Mouse (Mus musculus): ENCODE measurements around the gene Bmp8a. TPM values are rescaled to one million over a fixed set of nuclear protein-coding genes. Genes with fewer than 3 reads are reported as not detected.
"Not testable (repeated sequence)": the region's sequence is repeated elsewhere in the genome, so short reads cannot be mapped to it uniquely, and the experiment has no call there.

The Bmp8a gene
- polyA plus RNA-seq, 1 experiment = 0.41 TPM

DNA sequence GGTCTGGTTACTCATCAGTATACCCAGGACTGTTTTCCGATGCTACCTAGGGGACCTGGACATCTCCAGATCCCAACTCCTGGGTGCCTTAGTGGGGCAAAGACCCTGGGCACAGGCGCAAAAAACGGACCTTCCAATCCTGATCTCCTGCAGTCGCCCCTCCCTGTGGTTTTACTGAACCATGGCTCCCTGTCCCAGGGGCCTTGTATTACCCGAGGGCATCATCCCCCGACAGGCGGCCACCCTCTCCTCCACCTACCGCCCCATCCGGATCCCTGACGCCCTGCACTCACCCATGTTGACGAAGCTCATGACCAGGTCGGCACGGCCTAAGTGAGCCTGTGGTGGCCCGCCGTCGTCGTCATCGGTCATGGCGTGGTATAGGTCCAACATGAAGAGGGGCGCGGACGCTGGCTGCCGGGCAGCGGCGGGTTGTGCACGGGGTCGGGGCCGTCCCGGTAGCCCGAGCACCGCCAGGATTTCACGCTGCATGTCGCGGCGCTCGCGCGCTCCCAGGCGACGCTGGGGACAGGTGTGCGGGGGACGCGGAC is 886 bp downstream of the Bmp8a start:
- 7% methylated on average over 43 of the region's 43 CpGs for WGBS
- Histone ChIP-seq H3K36me3 (ENCODE audit: control insufficient read depth, insufficient read depth, low read length) (no peaks in the 10 kb centered on the region), H3K4me3 (ENCODE audit: extremely low read depth, insufficient read depth, insufficient read length) (peak overlapping the region; percentile 84), H3K27me3 (ENCODE audit: control insufficient read depth, insufficient read depth, low read length) (peaks cover 14% of the 10 kb centered on the region), H3K4me1 (ENCODE audit: control insufficient read depth, insufficient read depth, insufficient read length) (peaks cover 11% of the 10 kb centered on the region), H3K27ac (ENCODE audit: insufficient read depth, low read length) (no peak overlapping the region)
- no peak for TF ChIP-seq CTCF (IDR thresholded peaks at IDR 0.05; ENCODE audit: extremely low read depth, insufficient read depth, insufficient read length, insufficient replicate concordance)
- TF ChIP-seq POLR2A (IDR thresholded peaks at IDR 0.05; ENCODE audit: low read depth, low read length) = no peak
- DNase-seq (ENCODE audit: low read depth in 1 of 2, low spot score in 2 of 2) = no peak

DNA sequence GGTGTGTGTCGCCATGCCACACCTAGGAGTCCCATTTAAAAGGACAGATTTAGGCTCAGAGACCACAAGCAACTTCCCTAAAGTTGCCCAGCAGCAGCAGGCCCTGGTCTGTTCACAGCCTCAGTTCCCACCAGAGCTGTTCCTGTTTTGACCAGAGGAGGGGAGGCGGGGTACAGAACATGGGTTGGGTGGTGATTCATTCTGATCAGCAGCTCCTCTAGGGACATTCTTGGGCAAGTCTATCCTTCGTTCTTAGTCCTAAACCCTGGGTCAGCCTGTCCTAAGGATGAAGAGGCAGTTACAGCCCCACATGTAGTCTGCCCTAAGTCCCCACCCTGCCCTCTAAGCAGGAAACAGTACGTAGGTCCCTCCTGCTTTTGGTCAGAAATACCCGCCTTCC is 2.8 kb downstream of the Bmp8a start:
- no peak for DNase-seq (ENCODE audit: low read depth in 1 of 2, low spot score in 2 of 2)
- TF ChIP-seq CTCF (IDR thresholded peaks at IDR 0.05; ENCODE audit: extremely low read depth, insufficient read depth, insufficient read length, insufficient replicate concordance) (no peak), POLR2A (IDR thresholded peaks at IDR 0.05; ENCODE audit: low read depth, low read length) (no peak)
- no peak overlapping the region for H3K4me3 ChIP-seq (ENCODE audit: extremely low read depth, insufficient read depth, insufficient read length)
- WGBS = 56% methylated on average over 5 of the region's 5 CpGs
- H3K36me3 ChIP-seq (ENCODE audit: control insufficient read depth, insufficient read depth, low read length) = no peaks in the 10 kb centered on the region
- H3K27ac ChIP-seq (ENCODE audit: insufficient read depth, low read length) = no peak overlapping the region
- peaks cover 14% of the 10 kb centered on the region for H3K27me3 ChIP-seq (ENCODE audit: control insufficient read depth, insufficient read depth, low read length)
- peaks cover 11% of the 10 kb centered on the region for H3K4me1 ChIP-seq (ENCODE audit: control insufficient read depth, insufficient read depth, insufficient read length)

DNA sequence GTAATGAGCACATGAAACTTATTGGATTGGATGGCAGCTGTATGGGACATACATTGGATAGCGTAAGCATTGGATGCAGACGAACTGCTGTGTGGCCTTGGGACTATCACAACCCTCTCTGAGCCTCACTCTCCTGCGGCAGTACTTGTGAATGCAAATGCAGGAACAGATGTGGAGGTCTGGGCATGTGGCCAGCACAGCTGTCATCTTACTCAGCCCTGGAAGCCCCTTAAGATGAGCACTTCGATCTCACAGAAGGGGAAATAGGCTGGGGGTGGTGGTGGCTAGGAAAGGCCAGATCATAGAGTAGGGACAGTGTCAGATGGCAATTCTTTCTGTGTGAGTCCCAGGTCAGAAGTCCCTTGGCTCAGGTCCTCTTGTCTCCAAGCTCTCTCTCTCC is 5.4 kb downstream of the Bmp8a start:
- Histone ChIP-seq H3K4me1 (ENCODE audit: control insufficient read depth, insufficient read depth, insufficient read length) (peaks cover 6% of the 10 kb centered on the region), H3K4me3 (ENCODE audit: extremely low read depth, insufficient read depth, insufficient read length) (no peak overlapping the region), H3K27me3 (ENCODE audit: control insufficient read depth, insufficient read depth, low read length) (peaks cover 7% of the 10 kb centered on the region), H3K27ac (ENCODE audit: insufficient read depth, low read length) (no peak overlapping the region), H3K36me3 (ENCODE audit: control insufficient read depth, insufficient read depth, low read length) (no peaks in the 10 kb centered on the region)
- 65% methylated on average over 4 of the region's 4 CpGs for WGBS
- no peak for DNase-seq (ENCODE audit: low read depth in 1 of 2, low spot score in 2 of 2)
- no peak for TF ChIP-seq POLR2A (IDR thresholded peaks at IDR 0.05; ENCODE audit: low read depth, low read length)
- TF ChIP-seq CTCF (IDR thresholded peaks at IDR 0.05; ENCODE audit: extremely low read depth, insufficient read depth, insufficient read length, insufficient replicate concordance) = no peak

GRCm38 (mm10) chr4:123335796-123336585 is 7.1 kb downstream of the Bmp8a start:
- H3K4me1 ChIP-seq (ENCODE audit: control insufficient read depth, insufficient read depth, insufficient read length) = no peaks in the 10 kb centered on the region
- TF ChIP-seq POLR2A (IDR thresholded peaks at IDR 0.05; ENCODE audit: low read depth, low read length) (no peak), CTCF (IDR thresholded peaks at IDR 0.05; ENCODE audit: extremely low read depth, insufficient read depth, insufficient read length, insufficient replicate concordance) (no peak)
- 87% methylated on average over 14 of the region's 14 CpGs for WGBS

DNA sequence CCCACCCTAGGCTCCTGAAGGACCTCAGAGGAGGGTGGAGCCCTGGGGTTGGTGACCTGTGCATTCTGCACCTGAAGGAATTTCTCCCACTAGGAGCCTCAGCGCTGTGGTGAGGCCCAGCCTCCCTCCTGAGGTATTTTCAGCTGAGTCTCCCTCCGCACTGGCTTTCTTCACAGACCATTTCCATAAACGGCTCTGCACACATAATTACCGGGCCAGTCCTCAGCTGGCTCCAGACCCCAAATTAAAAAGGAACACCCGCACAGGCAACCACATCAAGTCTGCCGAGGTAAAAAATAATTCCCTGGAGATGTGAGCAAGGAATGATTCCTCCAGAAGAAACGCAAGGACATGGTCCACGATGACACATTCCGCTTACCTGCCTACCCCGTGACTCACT is 7.8 kb downstream of the Bmp8a start:
- H3K27ac ChIP-seq (ENCODE audit: insufficient read depth, low read length); H3K4me3 ChIP-seq (ENCODE audit: extremely low read depth, insufficient read depth, insufficient read length); H3K4me1 ChIP-seq (ENCODE audit: control insufficient read depth, insufficient read depth, insufficient read length); H3K36me3 ChIP-seq (ENCODE audit: control insufficient read depth, insufficient read depth, low read length); DNase-seq (ENCODE audit: low read depth in 1 of 2, low spot score in 2 of 2); H3K27me3 ChIP-seq (ENCODE audit: control insufficient read depth, insufficient read depth, low read length): not testable (repeated sequence)
- WGBS = 92% methylated on average over 10 of the region's 10 CpGs

More at GRCm38 (mm10) chr4:123335796-123336585, 7.1 kb downstream of the Bmp8a start:
- Histone ChIP-seq H3K36me3 (ENCODE audit: control insufficient read depth, insufficient read depth, low read length) (no peaks in the 10 kb centered on the region), H3K27ac (ENCODE audit: insufficient read depth, low read length) (no peak overlapping the region), H3K27me3 (ENCODE audit: control insufficient read depth, insufficient read depth, low read length) (no peaks in the 10 kb centered on the region), H3K4me3 (ENCODE audit: extremely low read depth, insufficient read depth, insufficient read length) (no peak overlapping the region)
- no peak for DNase-seq (ENCODE audit: low read depth in 1 of 2, low spot score in 2 of 2)

DNA sequence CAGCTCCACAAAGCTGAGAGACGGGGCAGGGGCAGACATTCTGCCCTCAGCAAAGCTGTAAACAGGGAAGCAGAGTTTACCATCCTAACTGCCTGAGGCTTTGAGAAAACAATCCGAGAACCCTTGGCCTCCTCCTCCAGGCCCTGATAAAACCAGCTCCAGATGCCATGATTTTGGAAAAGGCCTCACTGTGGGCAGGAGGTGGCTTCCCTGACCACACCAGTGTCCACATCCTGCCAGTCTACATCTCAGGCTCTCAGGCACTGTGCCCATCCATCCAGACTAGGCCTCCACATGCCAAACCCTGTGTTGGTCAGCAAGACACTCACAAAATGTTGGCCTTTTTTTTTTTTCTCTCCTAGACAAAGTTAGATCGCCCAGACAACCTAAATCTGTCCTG is 8.9 kb downstream of the Bmp8a start:
- H3K4me1 ChIP-seq (ENCODE audit: control insufficient read depth, insufficient read depth, insufficient read length) = no peaks in the 10 kb centered on the region

DNA sequence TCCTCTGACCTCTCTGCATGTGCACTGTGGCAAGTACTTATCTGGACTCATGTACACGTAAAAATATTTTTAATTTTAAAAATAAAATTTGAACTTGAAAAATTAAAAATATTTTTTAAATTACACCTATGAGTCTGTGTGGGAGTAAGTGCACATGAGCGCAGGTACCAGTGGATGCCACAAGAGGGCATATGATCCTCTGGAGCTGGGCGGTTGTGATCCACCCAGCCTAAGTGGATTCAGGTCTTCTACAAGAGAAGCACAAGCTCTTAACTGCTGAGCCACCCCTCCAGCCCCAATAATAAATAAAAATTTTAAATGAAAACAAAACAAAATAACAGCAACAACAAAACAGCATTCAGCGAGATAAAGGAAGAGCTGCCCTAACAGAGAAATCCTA is 9.9 kb downstream of the Bmp8a start:
- 95% methylated on average over 4 of the region's 4 CpGs for WGBS
- Histone ChIP-seq H3K36me3 (ENCODE audit: control insufficient read depth, insufficient read depth, low read length) (no peaks in the 10 kb centered on the region), H3K27ac (ENCODE audit: insufficient read depth, low read length) (no peak overlapping the region), H3K4me1 (ENCODE audit: control insufficient read depth, insufficient read depth, insufficient read length) (no peaks in the 10 kb centered on the region), H3K4me3 (ENCODE audit: extremely low read depth, insufficient read depth, insufficient read length) (no peak overlapping the region), H3K27me3 (ENCODE audit: control insufficient read depth, insufficient read depth, low read length) (no peaks in the 10 kb centered on the region)
- no peak for DNase-seq (ENCODE audit: low read depth in 1 of 2, low spot score in 2 of 2)
- TF ChIP-seq POLR2A (IDR thresholded peaks at IDR 0.05; ENCODE audit: low read depth, low read length) = no peak
- no peak for TF ChIP-seq CTCF (IDR thresholded peaks at IDR 0.05; ENCODE audit: extremely low read depth, insufficient read depth, insufficient read length, insufficient replicate concordance)

More for the DNA sequence above, 8.9 kb downstream of the Bmp8a start:
- Histone ChIP-seq H3K36me3 (ENCODE audit: control insufficient read depth, insufficient read depth, low read length) (no peaks in the 10 kb centered on the region), H3K27ac (ENCODE audit: insufficient read depth, low read length) (no peak overlapping the region), H3K4me3 (ENCODE audit: extremely low read depth, insufficient read depth, insufficient read length) (no peak overlapping the region), H3K27me3 (ENCODE audit: control insufficient read depth, insufficient read depth, low read length) (no peaks in the 10 kb centered on the region)
- no peak for DNase-seq (ENCODE audit: low read depth in 1 of 2, low spot score in 2 of 2)
- WGBS = 81% methylated on average over 3 of the region's 3 CpGs
- TF ChIP-seq POLR2A (IDR thresholded peaks at IDR 0.05; ENCODE audit: low read depth, low read length) (no peak), CTCF (IDR thresholded peaks at IDR 0.05; ENCODE audit: extremely low read depth, insufficient read depth, insufficient read length, insufficient replicate concordance) (no peak)

DNA sequence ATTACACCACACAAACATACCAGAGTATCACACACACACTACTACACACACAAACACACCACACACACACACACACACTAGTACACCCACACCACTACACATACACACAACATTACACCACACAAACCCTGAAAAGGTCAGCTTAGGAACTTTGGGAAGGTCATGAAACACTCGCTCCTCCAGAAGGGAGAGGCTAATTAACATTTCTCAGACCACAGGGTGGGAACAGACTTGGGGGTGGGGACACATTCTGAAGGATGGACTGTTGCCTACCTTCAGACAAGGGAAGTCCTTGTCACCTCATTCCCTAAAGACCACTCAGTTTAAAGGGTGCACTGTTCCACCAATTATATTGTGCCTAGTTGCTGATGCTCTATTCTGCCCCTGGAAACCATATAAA is 11.1 kb downstream of the Bmp8a start:
- not testable (repeated sequence) for H3K4me1 ChIP-seq (ENCODE audit: control insufficient read depth, insufficient read depth, insufficient read length); H3K27me3 ChIP-seq (ENCODE audit: control insufficient read depth, insufficient read depth, low read length); H3K27ac ChIP-seq (ENCODE audit: insufficient read depth, low read length); DNase-seq (ENCODE audit: low read depth in 1 of 2, low spot score in 2 of 2); H3K4me3 ChIP-seq (ENCODE audit: extremely low read depth, insufficient read depth, insufficient read length); H3K36me3 ChIP-seq (ENCODE audit: control insufficient read depth, insufficient read depth, low read length)
- WGBS = 88% methylated on average over 1 of the region's 1 CpGs

Measured in spleen, adult 2 months (tissue).